5 mouse cellular contexts compared by ENCODE assay signal in genomic region chr8:111026609-111027008, GRCm38 (mm10). TPM values are rescaled to one million over a fixed set of nuclear protein-coding genes. Genes with fewer than 3 reads are reported as not detected.
"Had no signal": no experiment of that assay in that cellular context is flagged by ENCODE, and none has a peak within 500 bp of the region (broad histone marks: within the 10 kb centered on the region; RNA-seq: fewer than 3 reads in every experiment).

No protein-coding gene starts in this region.

RNA-seq across cellular contexts. Expression of gene Exosc6, which starts 29.5 kb away (rescaled TPM):
- polyA plus RNA-seq: liver, embryonic 16.5 days; midbrain, embryonic 14.5 days; midbrain, embryonic 16.5 days; neural tube, embryonic 15.5 days; stomach, embryonic 16.5 days had no signal
